Mouse (Mus musculus) cortical plate, adult 2 months (tissue): ENCODE data around the gene Shank2.

ENCODE experiments used
- CTCF ChIP-seq: fragments of 200-500 bp; IDR thresholded peaks from 2 replicates; pipeline ENCODE4 v1.5.1; 2011; ENCODE audit warnings: mild to moderate bottlenecking, control low read depth, low read length; ENCODE audit not compliant: insufficient read depth; ENCODE audit errors: extremely low read depth
- POLR2A ChIP-seq: fragments of 200-500 bp; IDR thresholded peaks from 2 replicates; pipeline ENCODE4 v1.6.1; 2011; ENCODE audit warnings: mild to moderate bottlenecking, low read length, control low read depth; ENCODE audit not compliant: insufficient read depth; ENCODE audit errors: extremely low read depth

DNA sequence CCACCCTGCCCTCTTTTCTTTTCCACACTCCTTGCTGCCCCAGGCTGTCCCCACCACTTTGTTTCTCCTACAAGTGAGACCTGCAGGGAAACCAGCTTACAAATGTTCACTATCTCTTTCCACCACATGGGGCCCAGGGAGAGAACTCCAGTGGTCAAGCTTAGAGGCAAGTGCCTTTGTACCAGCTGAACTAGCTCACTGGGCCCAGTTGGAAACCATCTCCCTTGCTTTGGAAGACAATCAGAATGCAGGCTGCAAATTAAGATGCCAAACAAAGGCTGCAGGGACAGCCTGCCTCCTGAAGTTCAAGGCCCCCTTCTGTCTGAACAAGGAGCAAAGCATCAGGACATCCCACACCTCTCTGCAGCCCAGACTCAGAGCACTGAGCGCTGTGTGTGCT is 206.9 kb downstream of the Shank2 start:
- TF ChIP-seq CTCF (no peak), POLR2A (no peak)
